Mouse (Mus musculus): Measurements from ENCODE around the gene Arhgef9.

DNA sequence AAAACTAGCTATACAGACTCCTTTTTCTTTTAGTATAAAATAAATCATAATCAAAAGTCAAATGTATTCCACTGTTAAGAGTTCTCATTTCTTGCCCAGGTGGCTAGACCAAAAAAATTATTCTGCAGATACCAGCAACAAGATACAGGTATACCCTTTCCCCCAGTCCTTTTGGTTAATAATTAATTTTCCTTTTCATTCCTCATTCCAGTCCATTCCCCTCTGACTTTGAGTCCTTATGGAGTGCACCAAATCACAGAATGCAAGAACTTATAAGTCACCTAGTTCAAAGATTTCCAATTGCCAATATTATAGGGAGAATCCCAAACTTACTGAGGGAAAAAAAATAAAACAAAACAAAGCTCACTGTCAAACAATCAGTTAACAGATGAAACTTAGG lies 33.2 kb downstream of the Arhgef9 start:
- no peak for TF ChIP-seq SIN3A (IDR thresholded peaks at IDR 0.05; ENCODE audit: low read length)
- no peak for TF ChIP-seq POLR2A (IDR thresholded peaks at IDR 0.05; ENCODE audit: low read depth, low read length)
- TF ChIP-seq TCF12 (IDR thresholded peaks at IDR 0.05; ENCODE audit: low read depth, low read length): no peak
- TF ChIP-seq CTCF (conservative IDR thresholded peaks at IDR 0.05 in 1 of 2, IDR thresholded peaks at IDR 0.05 in 1 of 2; ENCODE audit: low read depth in 2 of 2, low read length in 2 of 2): no peak
- TF ChIP-seq USF1 (IDR thresholded peaks at IDR 0.05; ENCODE audit: low read depth, low read length): no peak
- TF ChIP-seq JUND (conservative IDR thresholded peaks at IDR 0.05; ENCODE audit: low read depth, low read length): no peak
- no peak for TF ChIP-seq PAX5 (IDR thresholded peaks at IDR 0.05; ENCODE audit: low read length)
- TF ChIP-seq CHD1 (IDR thresholded peaks at IDR 0.05; ENCODE audit: low read depth, low read length): no peak
- TF ChIP-seq EP300 (IDR thresholded peaks at IDR 0.05; ENCODE audit: low read length): no peak

Measured in CH12.LX (cell line).